Mouse (Mus musculus): ENCODE data around the gene Bmp2k.
A peak's percentile ranks its signal among the peaks of the same experiment; 100 is the strongest.
"Not testable (repeated sequence)": the region's sequence is repeated elsewhere in the genome, so short reads cannot be mapped to it uniquely, and the experiment has no call there.

The Bmp2k gene

DNA sequence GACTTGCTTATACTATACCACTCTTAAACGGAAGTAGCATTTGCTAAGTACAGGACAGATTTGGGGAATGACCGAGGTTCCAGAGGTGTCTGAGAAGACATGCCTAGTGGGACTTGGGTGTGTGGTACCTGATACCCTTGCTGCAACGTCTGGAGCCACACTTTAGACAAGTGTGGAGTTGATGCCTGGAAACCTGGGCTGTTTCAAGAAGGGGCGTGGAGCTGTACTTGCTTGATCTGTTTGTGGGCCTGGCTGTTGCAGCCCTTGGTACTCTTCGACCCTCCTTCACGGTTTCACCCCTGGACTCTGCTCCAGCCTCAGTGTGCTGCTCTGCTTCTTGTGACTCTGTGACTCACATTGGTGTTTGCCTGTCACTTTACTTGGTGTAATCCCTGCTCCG is 5.4 kb downstream of the Bmp2k start:
- no peak for DNase-seq

DNA sequence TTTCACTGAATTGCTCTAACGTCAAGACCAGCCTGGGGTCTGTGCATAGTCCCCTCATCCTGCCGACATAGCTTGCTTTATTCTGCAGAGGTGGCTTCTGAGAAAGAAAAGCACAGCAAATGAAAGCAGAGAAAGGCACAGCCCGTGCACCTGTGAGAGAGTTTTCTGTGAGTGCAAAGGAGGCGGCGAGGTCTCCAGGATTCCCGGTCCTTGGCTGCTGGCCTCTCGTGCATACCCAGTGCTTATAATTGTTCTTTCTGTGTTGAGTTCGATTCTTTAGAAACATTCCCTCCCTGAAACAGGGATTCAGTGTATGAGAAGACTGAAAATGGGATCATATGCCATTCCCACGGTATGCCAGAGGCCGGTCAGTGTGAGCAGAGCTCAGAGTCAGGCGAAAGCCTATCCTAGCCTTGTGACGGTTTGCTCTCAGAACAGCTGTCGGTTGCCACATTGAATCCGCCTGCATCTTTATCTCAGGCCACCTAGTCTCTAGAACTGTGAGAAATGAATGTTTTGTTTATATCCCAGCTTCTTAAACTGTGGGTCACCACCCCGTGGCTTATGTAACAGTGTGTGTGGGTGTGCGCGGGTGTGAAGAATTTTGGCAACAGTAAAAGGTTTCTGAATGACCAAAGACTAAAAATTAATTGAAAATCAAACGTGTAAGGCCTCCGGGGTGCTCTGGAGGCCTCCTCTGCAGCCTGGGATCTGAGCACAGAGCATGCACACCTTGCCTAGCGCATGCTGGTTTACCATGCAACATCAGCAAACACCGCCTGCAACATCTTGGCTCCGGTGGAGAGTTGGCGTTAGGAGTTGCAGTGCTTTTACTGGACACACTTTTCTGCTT is 6.9 kb downstream of the Bmp2k start:
- DNase-seq, result peak; percentile 22

DNA sequence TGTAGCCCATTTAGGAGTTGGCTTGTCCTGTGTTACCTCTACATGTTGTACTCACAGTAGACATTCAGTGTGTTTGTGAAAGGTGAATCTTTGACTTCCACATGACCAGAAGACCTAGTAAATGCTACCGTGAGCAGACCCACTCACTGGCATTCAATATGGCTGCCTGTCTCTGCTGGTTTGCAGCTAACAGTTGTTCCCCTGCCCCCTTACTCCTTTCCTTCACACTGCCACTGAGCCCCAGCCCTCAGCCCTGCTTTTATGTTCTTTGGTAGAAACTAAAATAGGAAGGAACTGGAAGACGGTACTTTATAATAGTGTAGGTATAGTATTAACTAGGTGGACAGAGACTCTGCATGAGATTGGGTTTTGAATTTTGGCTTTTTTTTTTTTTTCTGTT is 8.4 kb downstream of the Bmp2k start:
- DNase-seq, result no peak

DNA sequence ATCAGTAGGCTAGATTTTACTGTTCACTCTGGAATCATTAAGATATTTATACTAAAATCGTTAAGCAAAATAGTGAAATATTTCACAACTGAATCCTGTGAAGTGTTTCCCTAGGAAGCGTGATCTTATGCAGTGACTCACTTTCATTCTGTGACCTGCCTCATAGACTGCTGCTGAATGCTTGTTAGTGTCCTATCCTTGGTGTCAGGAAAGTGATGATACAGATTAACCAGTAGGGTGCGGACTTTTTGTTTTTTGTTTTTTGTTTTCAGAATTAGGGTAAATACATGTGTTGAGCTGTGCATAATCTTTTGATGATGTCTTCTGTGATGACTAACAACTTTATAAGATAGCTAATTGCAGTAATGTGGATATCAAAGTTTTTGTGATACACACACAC is 9.4 kb downstream of the Bmp2k start:
- DNase-seq, result no peak

DNA sequence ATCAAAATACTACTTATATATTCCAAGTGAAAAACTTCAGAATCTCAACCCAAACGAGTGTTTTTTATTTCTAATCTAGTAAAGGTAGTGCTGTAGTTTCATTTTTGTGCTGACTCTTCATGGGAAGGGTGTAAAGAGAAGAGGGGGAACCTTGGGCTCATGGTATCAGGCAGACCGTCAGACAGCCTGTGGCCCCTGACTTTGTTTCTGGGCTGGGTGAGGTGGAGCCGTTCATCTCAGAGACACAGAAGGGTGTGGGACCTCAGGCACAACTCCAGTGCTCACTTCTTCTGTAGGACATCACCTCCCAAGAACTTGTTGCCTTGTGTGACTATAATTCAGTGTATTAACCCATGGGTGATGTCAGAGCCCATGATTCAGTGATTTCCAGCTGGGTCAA is 10.0 kb downstream of the Bmp2k start:
- DNase-seq, result no peak

DNA sequence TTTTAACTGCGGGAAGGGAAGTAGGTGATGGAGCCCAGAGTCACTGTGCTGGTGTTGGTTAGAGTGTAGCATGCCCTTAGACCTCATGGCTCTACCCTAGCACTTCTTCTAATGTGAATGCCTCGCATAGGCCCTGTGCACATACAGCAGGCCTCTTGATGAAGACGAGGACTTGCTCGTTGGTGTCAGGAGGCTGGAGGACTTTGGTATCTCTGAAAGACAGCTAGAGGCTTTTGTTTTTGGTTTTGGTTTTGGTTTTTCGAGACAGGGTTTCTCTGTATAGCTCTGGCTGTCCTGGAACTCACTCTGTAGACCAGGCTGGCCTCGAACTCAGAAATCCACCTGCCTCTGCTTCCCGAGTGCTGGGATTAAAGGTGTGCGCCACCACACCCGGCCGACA is 11.7 kb downstream of the Bmp2k start:
- DNase-seq, result not testable (repeated sequence)

DNA sequence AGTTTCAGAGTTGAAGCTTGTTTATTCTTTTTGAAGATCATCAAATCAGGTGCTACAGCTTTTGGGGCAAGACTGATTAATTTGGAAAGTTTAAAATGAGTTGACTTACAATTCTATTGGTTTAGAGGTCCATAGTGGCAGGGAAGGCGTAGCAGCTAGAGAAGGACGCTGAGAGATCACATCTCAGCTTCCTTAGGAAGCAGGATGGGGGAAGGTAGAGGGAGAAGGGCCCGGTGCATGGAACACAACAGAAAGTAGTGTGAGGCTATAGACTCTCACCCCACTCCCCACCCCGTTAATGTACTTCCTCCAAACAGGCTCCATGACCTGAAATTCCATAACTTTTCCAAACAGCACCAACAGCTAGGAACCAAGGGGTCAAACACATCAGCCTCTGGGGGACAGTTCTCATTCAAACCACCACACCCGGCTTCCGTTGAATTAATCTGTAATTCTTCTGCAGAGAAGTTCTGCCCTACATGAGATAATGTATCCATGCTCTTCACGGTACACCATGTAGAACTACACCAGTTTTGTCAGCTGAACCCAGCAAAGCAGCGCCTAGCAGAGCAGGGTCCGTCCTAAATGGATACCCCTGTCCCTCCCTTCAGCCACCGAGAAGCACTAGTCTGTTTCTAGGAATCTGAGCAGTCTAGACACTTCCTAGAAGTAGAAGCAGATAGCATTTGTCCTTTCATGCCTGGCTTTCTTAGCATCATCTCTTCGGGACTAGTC is 12.3 kb downstream of the Bmp2k start:
- no peak for DNase-seq

DNA sequence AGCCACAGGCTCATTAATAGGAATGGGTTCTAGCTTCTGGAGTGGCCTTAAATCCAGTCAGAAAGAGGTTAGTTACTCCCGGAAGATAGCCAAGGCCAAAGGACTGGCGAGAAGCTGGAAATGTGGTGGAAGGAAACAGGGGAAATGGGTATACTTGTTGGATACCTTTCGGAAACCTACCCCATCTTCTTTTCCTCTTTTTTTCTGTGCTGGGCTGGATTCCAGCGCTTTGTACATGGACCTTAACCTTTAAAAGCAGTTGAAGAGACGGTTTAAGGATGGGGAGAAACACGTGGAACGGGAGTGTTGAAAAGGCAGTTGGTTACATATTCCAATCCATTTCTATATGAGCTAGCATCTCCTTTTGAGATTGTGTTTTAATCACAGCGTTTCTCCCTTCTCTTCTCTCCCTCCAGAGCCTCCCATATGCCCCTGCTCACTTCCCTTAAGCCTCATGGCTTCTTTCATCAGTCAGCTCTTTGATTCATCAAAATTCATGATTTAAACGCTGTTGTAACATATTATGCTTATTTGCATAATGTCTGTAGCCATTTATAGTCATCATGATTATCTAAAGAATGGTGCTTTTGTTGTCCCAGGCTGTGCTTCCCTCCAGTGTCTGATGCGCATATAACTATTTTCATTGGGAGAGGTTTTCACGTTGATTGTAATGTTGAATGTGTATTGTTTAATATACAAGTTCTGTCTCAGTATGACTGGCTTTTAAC is 18.5 kb downstream of the Bmp2k start:
- no peak for DNase-seq

DNA sequence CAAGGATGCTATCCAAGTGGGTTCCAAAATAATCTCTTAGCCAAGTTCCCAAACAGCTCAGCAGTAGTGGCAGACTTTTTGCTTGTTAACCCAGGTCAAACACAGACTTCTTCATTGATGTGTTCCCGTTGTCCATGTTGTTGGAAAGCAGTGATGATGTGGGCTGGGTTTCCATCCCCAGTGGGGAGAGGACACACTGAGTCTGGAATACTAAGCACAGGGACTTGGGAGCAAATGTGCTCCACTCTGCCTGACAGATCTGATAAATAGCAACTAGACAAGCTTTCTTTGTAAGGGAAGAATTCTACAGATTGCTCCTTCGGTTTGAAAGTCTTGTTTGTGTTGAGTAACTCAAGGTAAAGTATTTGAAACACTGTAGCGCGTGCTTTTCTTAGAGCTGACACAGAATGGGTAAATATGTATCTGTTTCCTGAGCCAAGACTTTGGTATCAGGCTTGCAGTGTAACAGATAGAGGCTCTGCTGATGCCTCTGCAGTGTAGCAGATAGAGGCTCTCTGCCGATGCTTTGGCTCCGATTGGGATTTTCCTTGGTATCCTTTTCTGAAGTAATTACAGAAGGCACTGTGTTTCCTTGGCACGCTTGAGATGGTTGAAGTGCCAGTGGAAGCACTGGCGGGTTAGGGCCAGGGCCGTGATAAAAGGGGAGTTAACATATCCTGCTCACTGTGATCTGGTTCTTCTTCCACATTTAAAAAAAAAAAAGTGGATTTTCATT is 19.5 kb downstream of the Bmp2k start:
- DNase-seq, result no peak

DNA sequence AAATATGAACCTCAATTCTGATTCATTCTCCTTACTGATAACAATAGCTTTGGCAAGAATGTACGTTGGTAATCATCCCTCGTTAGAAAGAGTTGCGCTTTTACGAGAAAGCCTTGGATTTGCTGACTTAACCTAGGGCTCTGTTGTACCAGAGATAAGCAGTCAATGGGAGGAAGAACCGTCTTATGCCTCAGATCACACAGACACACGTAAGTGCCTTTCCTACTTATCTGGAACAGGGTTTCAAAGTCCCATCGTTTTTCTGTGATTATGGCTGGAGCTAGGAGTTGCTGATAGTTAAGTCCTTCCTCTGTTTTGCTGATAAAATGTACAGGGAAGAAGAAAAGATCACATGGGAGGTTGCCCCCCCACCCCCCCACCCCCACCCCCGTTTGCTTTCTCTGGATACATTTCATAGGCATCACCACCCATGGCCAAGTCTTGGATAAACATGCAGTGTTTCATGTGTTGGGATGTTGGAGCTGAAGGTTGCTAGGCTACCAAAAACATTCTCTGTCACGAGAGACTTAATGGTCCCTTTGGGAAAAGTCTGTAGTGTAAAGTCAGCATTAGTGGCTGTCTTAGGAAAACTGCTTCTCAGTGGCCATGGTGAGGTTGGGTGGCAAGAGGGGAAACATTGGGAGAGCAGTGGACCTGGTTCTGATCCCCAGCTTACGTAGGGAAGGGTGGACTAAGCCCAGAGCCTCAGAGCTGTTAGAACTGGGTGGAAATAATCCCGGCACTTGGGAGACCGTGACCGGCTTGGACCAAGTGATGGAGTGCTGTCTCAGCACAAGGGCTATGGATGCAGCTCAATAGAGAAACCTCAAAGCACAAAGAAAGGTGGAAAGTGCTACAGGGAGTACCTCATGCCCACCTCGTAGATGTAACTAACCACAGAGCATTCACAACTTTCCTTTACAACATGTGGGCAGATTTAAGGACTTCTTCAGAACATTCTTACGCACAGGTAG is 25.1 kb downstream of the Bmp2k start:
- DNase-seq, result peak; percentile 23

DNA sequence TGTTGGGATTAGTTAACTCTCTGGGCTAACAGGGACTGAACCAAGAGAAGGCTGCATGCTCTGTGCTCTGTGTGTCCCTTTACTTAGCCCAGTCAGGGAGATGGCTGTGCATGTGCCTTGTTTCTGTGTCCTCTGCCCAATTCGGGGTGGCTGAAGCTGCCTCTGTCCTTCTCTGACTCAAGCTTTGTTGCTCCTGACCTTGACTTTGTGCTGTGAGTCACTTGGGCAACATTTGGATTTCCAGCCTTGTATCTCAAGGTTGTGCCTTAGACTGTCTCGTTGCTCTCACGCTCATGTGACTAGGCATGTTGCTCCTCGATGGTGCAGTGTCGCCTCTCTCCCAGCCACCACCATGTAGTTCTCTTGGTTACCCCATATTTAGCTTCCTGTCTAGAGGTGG is 27.3 kb downstream of the Bmp2k start:
- no peak for DNase-seq

DNA sequence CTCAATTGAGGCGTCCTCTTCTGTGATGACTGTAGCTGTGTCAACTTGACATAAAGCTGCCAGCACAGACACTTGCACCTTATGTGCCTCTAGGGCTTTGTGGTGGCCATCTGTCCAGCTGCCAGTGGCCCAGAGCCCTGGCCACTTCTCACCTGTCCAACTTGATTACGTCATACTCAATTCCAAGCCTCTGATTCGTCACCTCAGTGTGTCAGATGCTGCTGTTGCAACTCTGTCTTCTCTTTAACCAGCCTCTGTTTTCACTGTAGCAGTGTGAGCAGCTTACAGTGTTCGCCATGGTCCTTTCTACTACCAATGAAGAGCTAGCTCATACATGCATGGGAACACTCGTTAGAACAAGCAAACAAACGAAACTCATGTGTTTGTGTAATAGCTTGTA is 28.2 kb downstream of the Bmp2k start:
- no peak for DNase-seq

DNA sequence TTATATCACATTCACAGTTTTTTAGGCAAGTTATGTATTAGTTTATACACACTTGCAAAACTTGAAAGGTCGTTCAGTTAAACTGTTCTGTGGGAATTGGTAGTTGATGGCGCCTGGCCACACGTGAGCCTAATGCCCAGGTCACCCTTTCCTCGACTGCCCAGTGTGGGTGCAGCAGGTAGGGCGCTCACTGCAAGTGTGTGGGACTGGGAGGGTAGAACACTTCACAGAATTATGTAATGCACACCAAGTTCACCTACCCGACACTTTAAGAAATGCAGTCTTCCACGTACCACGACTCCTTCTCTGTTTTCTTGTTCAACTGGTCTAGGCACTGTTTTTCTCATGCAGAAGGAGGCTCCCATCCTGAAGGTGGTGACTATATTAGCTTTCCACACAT is 30.5 kb downstream of the Bmp2k start:
- no peak for DNase-seq

DNA sequence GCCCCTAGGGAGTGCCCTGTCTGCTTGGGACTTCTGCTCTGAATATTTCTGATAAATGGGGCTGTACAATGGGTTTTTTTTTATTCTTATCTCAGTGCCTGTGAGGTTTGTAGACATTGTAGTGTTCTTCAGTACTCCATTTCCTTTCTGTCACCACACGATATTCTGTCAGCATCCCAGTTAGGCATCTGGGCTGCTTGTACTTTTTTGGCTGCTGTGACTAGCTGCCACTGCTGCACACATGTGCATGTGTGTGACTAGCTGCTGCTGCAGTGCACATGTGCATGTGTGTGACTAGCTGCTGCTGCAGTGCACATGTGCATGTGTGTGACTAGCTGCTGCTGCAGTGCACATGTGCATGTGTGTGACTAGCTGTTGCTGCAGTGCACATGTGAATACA is 31.4 kb downstream of the Bmp2k start:
- not testable (repeated sequence) for DNase-seq

DNA sequence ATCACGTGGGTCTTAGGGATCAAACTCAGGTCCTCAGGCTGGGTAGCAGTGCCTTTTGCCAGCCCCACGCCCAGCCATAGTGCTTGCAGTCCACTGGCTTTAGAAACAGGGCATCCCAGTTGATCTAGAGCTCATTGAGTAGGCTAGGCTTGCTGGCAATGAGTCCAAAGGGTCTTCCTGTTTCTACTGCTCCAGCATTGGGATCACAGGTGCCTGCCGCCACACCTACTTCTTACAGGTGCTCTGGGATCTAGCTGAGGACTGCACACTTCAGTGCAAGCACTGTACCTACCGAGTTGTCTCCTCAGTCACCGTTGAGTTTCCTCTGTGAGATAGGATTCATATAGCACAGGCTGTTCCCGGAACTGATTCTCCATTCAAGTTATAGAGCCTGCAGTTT is 34.3 kb downstream of the Bmp2k start:
- no peak for DNase-seq

DNA sequence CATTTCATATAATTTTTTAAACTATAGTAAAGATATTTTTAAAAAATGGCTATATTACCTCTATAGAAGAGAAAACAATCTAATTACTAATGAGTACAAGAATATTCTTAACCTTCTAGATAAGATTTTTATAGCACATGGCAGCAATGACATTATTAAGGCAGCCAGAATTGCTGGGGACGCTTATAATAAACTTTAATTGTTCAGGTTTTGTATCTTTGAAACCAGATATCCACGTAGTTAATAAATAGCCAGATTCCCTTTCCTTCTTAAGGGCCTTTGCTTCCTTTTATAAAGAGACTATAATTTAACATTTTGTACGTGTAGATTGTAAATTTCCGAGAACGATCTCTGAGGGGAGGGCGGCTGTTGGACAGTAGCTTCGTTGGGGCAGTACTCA is 47.8 kb downstream of the Bmp2k start:
- DNase-seq, result no peak

DNA sequence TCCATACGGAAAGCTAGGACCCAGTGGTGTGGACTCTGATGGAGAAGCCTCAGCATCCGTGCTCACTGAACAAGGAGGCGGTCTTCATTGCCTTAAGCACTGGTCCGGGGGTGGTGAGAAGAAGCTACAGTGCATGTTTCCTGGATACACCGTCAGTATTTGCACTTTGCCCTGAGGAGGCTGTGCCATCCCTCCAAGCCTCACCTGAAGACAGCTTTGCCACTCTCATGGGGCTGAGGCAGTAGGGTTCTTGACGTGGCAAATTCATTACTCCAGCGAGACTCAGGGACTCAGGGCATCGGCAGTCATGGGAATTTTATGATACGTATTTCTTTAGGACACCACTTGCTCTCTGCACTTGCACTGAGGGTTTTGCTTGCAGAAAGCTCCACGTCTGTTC is 49.2 kb downstream of the Bmp2k start:
- no peak for DNase-seq

DNA sequence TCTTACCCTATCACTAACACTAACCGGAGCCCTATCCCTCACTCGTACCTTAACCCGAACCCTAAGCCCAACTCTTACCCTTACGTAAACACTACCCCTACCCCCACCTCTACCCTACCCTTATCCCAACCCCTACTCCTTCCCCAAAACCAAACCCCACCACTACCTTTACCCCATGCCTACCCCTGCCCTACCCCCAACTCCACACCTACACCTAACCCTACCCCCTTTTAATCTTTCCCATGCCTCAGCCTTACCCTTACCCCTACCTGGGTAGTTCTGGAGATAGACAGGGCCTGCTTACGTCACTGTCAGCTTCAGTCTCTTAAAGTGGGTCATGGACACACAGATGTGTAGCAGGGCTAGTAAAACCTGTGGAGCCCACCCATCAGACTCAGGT is 51.4 kb downstream of the Bmp2k start:
- no peak for DNase-seq

DNA sequence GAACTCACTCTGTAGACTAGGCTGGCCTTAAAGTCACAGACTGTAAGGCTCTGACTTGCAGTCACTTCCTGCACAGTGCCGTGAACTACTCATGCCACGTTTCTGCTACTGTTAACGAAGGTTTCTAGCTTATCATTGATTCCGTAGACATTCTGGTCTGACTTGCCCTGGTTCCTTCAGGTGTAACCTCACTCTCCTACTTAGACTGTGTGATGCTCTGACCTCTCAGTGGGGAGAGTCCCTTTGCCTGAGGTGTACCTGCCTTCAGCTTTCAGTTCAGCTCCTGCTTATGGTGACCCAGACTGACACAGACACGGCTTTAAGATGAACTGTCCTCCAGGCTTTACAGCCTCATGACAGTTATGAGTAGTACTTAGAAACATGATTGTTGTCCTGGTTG is 56.7 kb downstream of the Bmp2k start:
- DNase-seq, result no peak

DNA sequence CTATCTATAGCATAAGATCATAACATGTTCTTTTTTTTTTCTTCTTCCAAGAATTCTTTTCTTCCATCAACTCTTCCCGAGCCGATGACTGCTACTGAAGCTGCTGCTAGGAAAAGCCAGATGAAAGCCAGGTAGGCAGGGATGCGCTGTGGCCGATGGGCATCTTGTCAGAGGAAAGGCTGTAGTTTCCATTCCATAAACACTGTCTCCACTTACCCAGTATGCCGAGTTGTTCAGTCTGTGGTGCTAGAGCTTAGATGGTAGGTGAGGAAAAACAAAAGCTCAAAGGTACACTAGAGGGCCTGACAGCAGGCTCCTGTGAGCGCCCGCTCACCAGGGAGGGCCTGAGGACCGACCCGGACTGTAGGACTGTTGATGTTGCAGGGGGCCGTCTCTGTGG is 57.3 kb downstream of the Bmp2k start:
- DNase-seq, result no peak

DNA sequence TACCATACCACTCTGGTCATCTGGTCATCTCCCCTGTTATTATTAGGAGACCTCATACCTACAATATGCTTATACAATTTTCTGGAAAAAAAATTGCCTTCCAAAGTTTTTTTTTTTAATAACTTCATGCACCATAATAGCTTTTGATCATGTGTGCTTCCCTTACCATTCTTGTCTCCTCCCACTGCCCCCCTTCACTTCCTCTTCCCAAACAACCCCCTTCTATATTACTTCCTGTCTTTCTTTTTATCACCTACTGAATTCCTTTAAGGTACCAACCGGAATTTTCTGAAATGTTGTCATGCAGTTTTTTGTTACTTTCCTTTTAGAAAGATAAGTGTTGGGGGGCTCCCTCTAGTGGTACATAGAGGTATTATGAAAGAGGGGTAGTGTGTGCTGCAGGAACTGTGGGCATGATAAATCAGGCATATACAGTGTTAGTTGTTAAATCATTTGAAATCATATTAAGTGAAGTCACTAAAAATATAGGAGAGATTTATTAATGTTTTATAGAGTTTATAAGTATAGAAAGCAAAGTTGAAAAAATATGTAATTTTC is 58.1 kb downstream of the Bmp2k start:
- peak; percentile 76 for DNase-seq

DNA sequence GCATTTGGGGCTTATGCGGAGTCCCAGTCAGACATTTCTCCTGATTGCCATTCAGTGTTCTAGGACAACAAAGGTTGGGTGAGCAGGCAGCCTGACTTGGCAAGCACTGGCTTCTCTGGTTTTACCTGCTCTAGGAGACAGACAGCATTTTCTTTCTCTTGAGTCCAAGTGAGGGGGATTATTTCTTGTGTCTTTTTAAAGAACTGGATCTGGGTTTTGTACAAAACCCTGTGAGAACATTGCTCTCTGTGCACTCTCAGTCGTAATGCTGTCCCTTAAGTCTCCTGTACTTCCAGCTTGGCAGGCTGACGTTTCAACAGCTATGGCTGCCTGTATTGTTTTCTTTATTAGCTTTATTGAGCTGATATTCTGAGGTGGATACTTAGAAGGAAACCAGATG is 58.9 kb downstream of the Bmp2k start:
- DNase-seq, result no peak

Measured in lung, postnatal 10 days (tissue).